Mouse (Mus musculus) embryo, embryonic 11.5 days (tissue): ENCODE data around the gene Rab3b.

Source experiments
- DNase-seq: peaks from one replicate; pipeline ENCODE4 v3.0.0-alpha.2; 2012; ENCODE audit warnings: low read depth, low spot score

Rab3b gene

GRCm38 (mm10) chr4:108950201-108950600 lies 71.3 kb downstream of the Rab3b start:
- no peak for DNase-seq

- DNase-seq, result no peak
Observed at GRCm38 (mm10) chr4:108951663-108952062, 72.8 kb downstream of the Rab3b start.

GRCm38 (mm10) chr4:108959696-108960095 lies 80.8 kb downstream of the Rab3b start:
- DNase-seq, result no peak

GRCm38 (mm10) chr4:108960619-108961460 lies 82.0 kb downstream of the Rab3b start:
- no peak for DNase-seq

GRCm38 (mm10) chr4:108963017-108963416 lies 84.2 kb downstream of the Rab3b start:
- no peak for DNase-seq

GRCm38 (mm10) chr4:108969517-108969916 lies 90.7 kb downstream of the Rab3b start:
- no peak for DNase-seq

GRCm38 (mm10) chr4:108971054-108971453 lies 92.2 kb downstream of the Rab3b start:
- DNase-seq, result no peak

- DNase-seq, result peak; percentile 38
Observed at GRCm38 (mm10) chr4:108976458-108977071, 97.7 kb downstream of the Rab3b start.

- no peak for DNase-seq
Observed at GRCm38 (mm10) chr4:108986833-108987472, 108.1 kb downstream of the Rab3b start.

GRCm38 (mm10) chr4:108987473-108987842 lies 108.6 kb downstream of the Rab3b start:
- DNase-seq, result no peak

- no peak for DNase-seq
Observed at GRCm38 (mm10) chr4:108989430-108989829, 110.6 kb downstream of the Rab3b start.

- DNase-seq, result no peak
Observed at GRCm38 (mm10) chr4:108990032-108990431, 111.2 kb downstream of the Rab3b start.

- DNase-seq, result no peak
Observed at GRCm38 (mm10) chr4:108990571-108990970, 111.7 kb downstream of the Rab3b start.

GRCm38 (mm10) chr4:108991811-108992210 lies 112.9 kb downstream of the Rab3b start:
- DNase-seq, result no peak
